Mouse (Mus musculus) embryonic facial prominence, embryonic 11.5 days (tissue): Measurements from ENCODE around the gene Tor3a. TPM values are rescaled to one million over a fixed set of nuclear protein-coding genes. Genes with fewer than 3 reads are reported as not detected.

Experiments
- ATAC-seq: fragments of 200-750 bp; cut with Nextera tagmentation; replicated peaks from 2 replicates; pipeline ENCODE4 v1.8.0; 2017; ENCODE audit warnings: low read depth; ENCODE audit not compliant: insufficient number of reproducible peaks, low FRiP score, low TSS enrichment
- DNase-seq: peaks from one replicate; pipeline ENCODE4 v3.0.0-alpha.2; 2015; ENCODE audit warnings: low spot score
- H3K27ac ChIP-seq: fragments of 300-500 bp; sonication (generic); replicated peaks from 2 replicates; pipeline ENCODE4 v1.5.1; 2014; ENCODE audit warnings: mild to moderate bottlenecking, low read depth, low read length, control low read depth
- H3K27me3 ChIP-seq: fragments of 300-500 bp; sonication (generic); 2 replicates; pipeline ENCODE4 v1.6.1; 2014; ENCODE audit warnings: mild to moderate bottlenecking, low read length, moderate library complexity, mixed read lengths; ENCODE audit not compliant: control insufficient read depth, insufficient read depth
- H3K36me3 ChIP-seq: fragments of 300-500 bp; sonication (generic); replicated peaks from 2 replicates; pipeline ENCODE4 v1.6.1; 2014; ENCODE audit warnings: low read depth, mild to moderate bottlenecking, low read length, moderate library complexity, mixed read lengths; ENCODE audit not compliant: control insufficient read depth, insufficient read depth
- H3K4me1 ChIP-seq: fragments of 300-500 bp; sonication (generic); 2 replicates; pipeline ENCODE4 v1.6.1; 2014; ENCODE audit warnings: low read length, mixed read lengths; ENCODE audit not compliant: control insufficient read depth, insufficient read depth
- H3K4me2 ChIP-seq: fragments of 300-500 bp; sonication (generic); 2 replicates; pipeline ENCODE4 v1.6.1; 2014; ENCODE audit warnings: low read depth, mild to moderate bottlenecking, control low read depth, low read length, moderate library complexity
- H3K4me3 ChIP-seq: fragments of 300-500 bp; sonication (generic); 2 replicates; pipeline ENCODE4 v1.5.1; 2014; ENCODE audit warnings: low read depth, low read length, control low read depth
- H3K9ac ChIP-seq: fragments of 300-500 bp; sonication (generic); replicated peaks from 2 replicates; pipeline ENCODE4 v1.6.1; 2014; ENCODE audit warnings: mild to moderate bottlenecking, control low read depth, low read length
- H3K9me3 ChIP-seq: fragments of 300-500 bp; sonication (generic); replicated peaks from 2 replicates; pipeline ENCODE4 v1.6.1; 2016; ENCODE audit warnings: mild to moderate bottlenecking, low read length, inconsistent platforms, mixed read lengths; ENCODE audit not compliant: control insufficient read depth
- WGBS: fragments of 180-500 bp; shearing (Covaris S2); extraction: QIAGEN DNeasy Blood & Tissue Kit; methylation state at CpG from one replicate; pipeline ENCODE4 v1.1.7; 2014; 5-methylcytosine and 5-hydroxymethylcytosine counted together
- polyA plus RNA-seq: library from polyadenylated mRNA; unstranded; fragments of >200 nt; fragmentation: Nextera tagmentation; extraction: Ambion mirVana; gene quantifications from 2 replicates; pipeline ENCODE4 v1.2.1, GENCODE M21; 2014

Tor3a gene
- polyA plus RNA-seq, 1 experiment from 2014 or later = 3.3 TPM

- H3K27me3 ChIP-seq = no peaks in the 10 kb centered on the region
- H3K4me1 ChIP-seq = no peaks in the 10 kb centered on the region
- no peak overlapping the region for H3K27ac ChIP-seq
- no peak overlapping the region for H3K4me3 ChIP-seq
- H3K9ac ChIP-seq = no peak overlapping the region
- no peaks in the 10 kb centered on the region for H3K9me3 ChIP-seq
- no peak for ATAC-seq
- WGBS = 72% methylated on average over 10 of the region's 10 CpGs
- peaks cover under 1% of the 10 kb centered on the region; the same call in 1 of the 2 replicates for H3K36me3 ChIP-seq
- no peak overlapping the region for H3K4me2 ChIP-seq
- no peak for DNase-seq
Observed at GRCm38 (mm10) chr1:156710472-156711098, 36.4 kb upstream of the Tor3a start.

GRCm38 (mm10) chr1:156708672-156709071 is 34.5 kb upstream of the Tor3a start:
- Histone ChIP-seq H3K4me1 (no peaks in the 10 kb centered on the region), H3K9ac (no peak overlapping the region), H3K9me3 (no peaks in the 10 kb centered on the region), H3K27me3 (no peaks in the 10 kb centered on the region), H3K36me3 (peaks cover 2% of the 10 kb centered on the region; the same call in 1 of the 2 replicates), H3K27ac (no peak overlapping the region), H3K4me3 (no peak overlapping the region), H3K4me2 (no peak overlapping the region)
- WGBS = 91% methylated on average over 3 of the region's 3 CpGs
- DNase-seq (no peak), ATAC-seq (no peak)

GRCm38 (mm10) chr1:156705696-156706285 is 31.6 kb upstream of the Tor3a start:
- no peaks in the 10 kb centered on the region for H3K4me1 ChIP-seq
- H3K4me3 ChIP-seq = no peak overlapping the region
- H3K4me2 ChIP-seq = no peak overlapping the region
- peaks cover 2% of the 10 kb centered on the region; the same call in 1 of the 2 replicates for H3K36me3 ChIP-seq
- WGBS = 75% methylated on average over 10 of the region's 10 CpGs
- DNase-seq = no peak
- ATAC-seq = no peak
- H3K9me3 ChIP-seq = no peaks in the 10 kb centered on the region
- H3K27me3 ChIP-seq = no peaks in the 10 kb centered on the region
- no peak overlapping the region for H3K9ac ChIP-seq
- no peak overlapping the region for H3K27ac ChIP-seq

- Histone ChIP-seq H3K27ac (no peak overlapping the region), H3K36me3 (peaks cover 2% of the 10 kb centered on the region), H3K4me3 (no peak overlapping the region), H3K4me2 (no peak overlapping the region), H3K27me3 (no peaks in the 10 kb centered on the region), H3K9ac (no peak overlapping the region), H3K4me1 (no peaks in the 10 kb centered on the region), H3K9me3 (no peaks in the 10 kb centered on the region)
- DNase-seq (no peak), ATAC-seq (no peak)
- WGBS = 90% methylated on average over 4 of the region's 4 CpGs
Observed at GRCm38 (mm10) chr1:156703444-156703843, 29.3 kb upstream of the Tor3a start.

GRCm38 (mm10) chr1:156702151-156702550 is 28.0 kb upstream of the Tor3a start:
- Histone ChIP-seq H3K4me2 (no peak overlapping the region), H3K4me3 (no peak overlapping the region), H3K36me3 (peaks cover 2% of the 10 kb centered on the region), H3K9me3 (no peaks in the 10 kb centered on the region), H3K4me1 (no peaks in the 10 kb centered on the region), H3K27ac (no peak overlapping the region), H3K9ac (no peak overlapping the region), H3K27me3 (no peaks in the 10 kb centered on the region)
- 87% methylated on average over 7 of the region's 7 CpGs for WGBS
- no peak for DNase-seq
- ATAC-seq = no peak

GRCm38 (mm10) chr1:156686025-156686661 is 12.0 kb upstream of the Tor3a start:
- DNase-seq = no peak
- 78% methylated on average over 7 of the region's 7 CpGs for WGBS
- Histone ChIP-seq H3K9ac (no peak overlapping the region), H3K4me3 (no peak overlapping the region), H3K36me3 (peaks cover 4% of the 10 kb centered on the region), H3K4me2 (no peak overlapping the region), H3K4me1 (no peaks in the 10 kb centered on the region), H3K9me3 (no peaks in the 10 kb centered on the region), H3K27me3 (no peaks in the 10 kb centered on the region), H3K27ac (no peak overlapping the region)
- ATAC-seq = no peak

GRCm38 (mm10) chr1:156679599-156679998 is 5.4 kb upstream of the Tor3a start:
- Histone ChIP-seq H3K9ac (no peak overlapping the region), H3K4me3 (no peak overlapping the region), H3K4me2 (no peak overlapping the region), H3K9me3 (no peaks in the 10 kb centered on the region), H3K36me3 (peaks cover 5% of the 10 kb centered on the region; the same call in 1 of the 2 replicates), H3K27me3 (no peaks in the 10 kb centered on the region), H3K4me1 (no peaks in the 10 kb centered on the region), H3K27ac (no peak overlapping the region)
- DNase-seq (no peak), ATAC-seq (no peak)
- 85% methylated on average over 9 of the region's 9 CpGs for WGBS

- WGBS = 85% methylated on average over 3 of the region's 3 CpGs
- Histone ChIP-seq H3K4me1 (no peaks in the 10 kb centered on the region), H3K36me3 (peaks cover 5% of the 10 kb centered on the region; the same call in 1 of the 2 replicates), H3K9me3 (no peaks in the 10 kb centered on the region), H3K9ac (no peak overlapping the region), H3K4me2 (no peak overlapping the region), H3K27ac (no peak overlapping the region), H3K27me3 (0 out of 2 replicates have a peak, but pooled peaks cover 2% of the 10 kb centered on the region), H3K4me3 (no peak overlapping the region)
- ATAC-seq (no peak), DNase-seq (no peak)
Observed at GRCm38 (mm10) chr1:156677230-156677629, 3.1 kb upstream of the Tor3a start.
